Mouse (Mus musculus) retina, postnatal 7 days (tissue): ENCODE results near the gene Fxyd7.

Experiments used
- DNase-seq: peaks from one replicate; pipeline ENCODE4 v3.0.0-alpha.2; 2012; ENCODE audit warnings: low read depth, low spot score

Gene Fxyd7

GRCm38 (mm10) chr7:31051321-31052021, at the start of gene Fxyd7:
TSS of gene Fxyd7 (minus strand) at chr7:31051467.
- no peak for DNase-seq

GRCm38 (mm10) chr7:31100786-31101185, 49.5 kb upstream of the Fxyd7 start:
- no peak for DNase-seq

GRCm38 (mm10) chr7:31099612-31099982, 48.3 kb upstream of the Fxyd7 start:
- DNase-seq: no peak

GRCm38 (mm10) chr7:31098697-31099611, 47.7 kb upstream of the Fxyd7 start:
- no peak for DNase-seq

GRCm38 (mm10) chr7:31097583-31098248, 46.4 kb upstream of the Fxyd7 start:
- DNase-seq: peak; percentile 83

- DNase-seq: no peak
Measured at GRCm38 (mm10) chr7:31096892-31097564, 45.8 kb upstream of the Fxyd7 start.

GRCm38 (mm10) chr7:31094774-31095501, 43.7 kb upstream of the Fxyd7 start:
- DNase-seq: no peak

GRCm38 (mm10) chr7:31089721-31090120, 38.5 kb upstream of the Fxyd7 start:
- no peak for DNase-seq

- no peak for DNase-seq
Measured at GRCm38 (mm10) chr7:31088206-31088605, 36.9 kb upstream of the Fxyd7 start.

GRCm38 (mm10) chr7:31087262-31087661, 36.0 kb upstream of the Fxyd7 start:
- no peak for DNase-seq

GRCm38 (mm10) chr7:31086175-31086755, 35.0 kb upstream of the Fxyd7 start:
- DNase-seq: no peak

GRCm38 (mm10) chr7:31085171-31085570, 33.9 kb upstream of the Fxyd7 start:
- no peak for DNase-seq

GRCm38 (mm10) chr7:31084140-31084539, 32.9 kb upstream of the Fxyd7 start:
- no peak for DNase-seq

- no peak for DNase-seq
Measured at GRCm38 (mm10) chr7:31082831-31083588, 31.7 kb upstream of the Fxyd7 start.

GRCm38 (mm10) chr7:31082106-31082505, 30.8 kb upstream of the Fxyd7 start:
- DNase-seq: no peak

GRCm38 (mm10) chr7:31081106-31081505, 29.8 kb upstream of the Fxyd7 start:
- DNase-seq: no peak

GRCm38 (mm10) chr7:31080611-31081010, 29.3 kb upstream of the Fxyd7 start:
- DNase-seq: peak; percentile 84

GRCm38 (mm10) chr7:31079670-31080069, 28.4 kb upstream of the Fxyd7 start:
- DNase-seq: no peak

GRCm38 (mm10) chr7:31077885-31078445, 26.7 kb upstream of the Fxyd7 start:
- DNase-seq: peak; percentile 61

- DNase-seq: no peak
Measured at GRCm38 (mm10) chr7:31077470-31077869, 26.2 kb upstream of the Fxyd7 start.
